Mouse (Mus musculus): ENCODE measurements at regions not wholly inside any gene's neighbourhood (a gene's known extent, or its start where the extent isn't known, plus 50 kb on each side); places are given as distances from the start of the nearest gene placed in this dataset.
"Not testable (repeated sequence)": the region's sequence is repeated elsewhere in the genome, so short reads cannot be mapped to it uniquely, and the experiment has no call there.

DNA sequence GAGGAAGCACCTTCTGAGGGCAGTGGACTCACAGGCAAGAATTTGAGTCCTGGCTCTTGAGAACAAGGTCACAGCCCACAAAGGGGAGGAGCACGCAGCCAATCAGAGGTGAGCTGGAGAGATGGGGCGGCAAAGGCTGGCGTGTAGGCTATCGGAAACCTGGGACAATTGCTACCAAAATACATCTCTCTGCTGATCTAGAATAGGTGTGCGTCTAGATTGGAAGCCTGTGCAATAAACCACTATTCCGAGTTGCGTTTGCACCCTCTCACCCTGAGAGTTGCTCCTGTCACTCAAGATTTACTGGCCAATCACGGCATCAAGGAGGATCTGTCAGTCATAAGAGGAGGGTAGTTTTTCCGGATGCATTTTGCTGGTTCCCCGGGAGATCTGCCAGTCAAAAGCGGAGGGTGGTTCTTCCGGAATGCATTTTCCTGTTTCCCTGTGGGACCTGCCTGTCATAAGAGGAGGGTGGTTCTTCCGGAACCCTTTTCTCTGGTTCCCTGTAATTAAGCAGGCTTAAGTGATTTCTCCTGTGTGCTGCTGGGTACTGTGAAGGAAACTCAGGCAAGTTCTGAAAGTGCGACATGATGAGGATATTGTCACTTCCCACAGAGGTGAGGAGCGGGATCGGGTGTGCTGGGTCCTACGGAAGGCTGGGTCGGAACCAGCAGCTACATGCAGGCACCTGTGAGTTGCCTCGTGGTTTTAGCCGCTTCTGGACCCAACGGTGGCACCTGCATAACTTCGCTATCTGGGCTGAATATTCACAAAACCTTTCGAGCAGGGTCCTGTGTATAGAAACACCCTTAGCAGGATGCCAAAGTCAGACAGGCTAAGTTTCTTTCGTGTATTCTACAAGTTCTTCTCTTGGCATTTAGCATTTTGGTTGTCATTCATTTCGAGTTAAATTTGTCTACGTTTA lies 112.6 kb upstream of the Zfp960 start:
- DNase-seq (ENCODE audit: low read depth) = peak; percentile 91

DNA sequence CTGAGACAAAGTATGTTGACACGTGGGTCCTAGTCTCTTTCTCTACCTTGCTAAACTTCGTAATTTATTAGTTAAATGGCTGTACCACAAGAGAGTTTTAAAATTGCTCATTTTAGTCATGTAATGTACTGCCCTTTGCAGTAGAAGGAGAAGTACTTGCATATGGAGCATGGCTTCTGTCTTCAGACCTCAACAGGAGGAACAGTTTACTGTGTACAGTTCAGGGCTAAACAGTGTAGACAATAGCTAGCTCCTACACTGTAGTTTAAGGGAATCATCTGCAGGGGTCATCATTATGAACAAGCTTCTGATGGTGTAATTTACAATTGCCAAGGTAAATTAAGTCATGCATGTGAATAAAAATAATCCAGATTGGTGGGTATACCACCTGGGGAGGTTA lies 111.8 kb upstream of the Zfp960 start:
- not testable (repeated sequence) for DNase-seq (ENCODE audit: low read depth)

DNA sequence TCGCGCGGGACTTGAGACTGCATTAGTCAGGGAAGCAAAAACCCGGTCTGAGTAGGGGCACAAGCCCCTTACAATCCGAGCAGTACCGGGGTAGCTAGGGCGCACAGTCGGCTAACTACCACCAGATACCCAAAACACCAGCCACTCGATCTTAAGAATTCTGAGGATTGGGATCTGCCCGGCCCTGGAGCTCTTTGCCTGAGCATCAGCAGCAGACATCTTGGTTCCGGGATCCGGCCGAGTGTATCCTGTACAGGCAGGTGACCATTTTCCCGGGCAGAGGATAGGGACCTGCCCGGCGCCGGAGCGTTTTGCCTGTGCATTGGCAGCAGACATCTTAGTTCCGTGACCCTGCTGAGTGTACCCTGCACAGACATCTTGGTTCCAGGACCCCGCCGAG lies 66.7 kb upstream of the Zfp960 start:
- not testable (repeated sequence) for DNase-seq (ENCODE audit: low read depth)

DNA sequence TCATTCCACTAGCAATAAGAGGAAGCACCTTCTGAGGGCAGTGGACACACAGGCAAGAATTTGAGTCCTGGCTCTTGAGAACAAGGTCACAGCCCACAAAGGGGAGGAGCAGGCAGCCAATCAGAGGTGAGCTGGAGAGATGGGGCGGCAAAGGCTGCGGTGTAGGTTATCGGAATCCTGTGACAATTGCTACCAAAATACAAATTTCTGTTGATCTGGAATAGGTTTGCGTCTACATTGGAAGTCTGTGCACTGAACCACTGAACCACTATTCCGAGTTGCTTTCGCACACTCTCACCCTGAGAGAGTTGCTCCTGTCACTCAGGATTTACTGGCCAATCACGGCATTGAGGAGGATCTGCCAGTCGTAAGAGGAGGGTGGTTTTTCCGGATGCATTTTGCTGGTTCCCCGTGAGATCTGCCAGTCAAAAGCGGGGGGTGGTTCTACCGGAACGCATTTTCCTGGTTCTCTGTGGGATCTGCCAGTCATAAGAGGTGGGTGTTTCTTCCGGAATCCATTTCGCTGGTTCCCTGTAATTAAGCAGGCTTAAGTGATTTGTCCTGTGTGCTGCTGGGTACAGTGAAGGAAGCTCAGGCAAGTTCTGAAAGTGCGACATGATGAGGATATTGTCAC lies 59.2 kb upstream of the Zfp960 start:
- DNase-seq (ENCODE audit: low read depth) = peak; percentile 89

DNA sequence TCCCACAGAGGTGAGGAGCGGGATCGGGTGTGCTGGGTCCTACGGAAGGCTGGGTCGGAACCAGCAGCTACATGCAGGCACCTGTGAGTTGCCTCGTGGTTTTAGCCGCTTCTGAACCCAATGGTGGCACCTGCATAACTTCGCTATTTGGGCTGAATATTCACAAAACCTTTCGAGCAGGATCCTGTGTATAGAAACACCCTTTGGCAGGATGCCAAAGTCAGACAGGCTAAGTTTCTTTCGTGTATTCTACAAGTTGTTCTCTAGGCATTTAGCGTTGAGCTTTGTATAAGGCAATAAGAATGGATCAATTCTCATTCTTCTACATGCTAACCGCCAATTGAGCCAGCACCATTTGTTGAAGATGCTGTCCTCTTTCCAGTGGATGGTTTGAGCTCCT lies 58.6 kb upstream of the Zfp960 start:
- DNase-seq (ENCODE audit: low read depth) = peak; percentile 77

All from naive thymus-derived CD4-positive, alpha-beta T cell, adult 2 months (primary cell).